Mouse (Mus musculus) thymus, adult 2 months (tissue): Measurements from ENCODE around the gene Cd79b.

Experiments used
- CTCF ChIP-seq: fragments of 200-500 bp; IDR thresholded peaks from 2 replicates; pipeline ENCODE4 v1.5.1; 2012; ENCODE audit warnings: mild to moderate bottlenecking, control low read depth, low read length, moderate library complexity, borderline replicate concordance; ENCODE audit not compliant: control insufficient read depth, poor library complexity, insufficient read depth; ENCODE audit errors: extremely low read depth
- POLR2A ChIP-seq: fragments of 200-500 bp; IDR thresholded peaks from 2 replicates; pipeline ENCODE4 v1.6.1; 2012; ENCODE audit warnings: mild to moderate bottlenecking, low read length, control low read depth, moderate library complexity; ENCODE audit not compliant: control insufficient read depth, poor library complexity, insufficient read depth; ENCODE audit errors: extremely low read depth

DNA sequence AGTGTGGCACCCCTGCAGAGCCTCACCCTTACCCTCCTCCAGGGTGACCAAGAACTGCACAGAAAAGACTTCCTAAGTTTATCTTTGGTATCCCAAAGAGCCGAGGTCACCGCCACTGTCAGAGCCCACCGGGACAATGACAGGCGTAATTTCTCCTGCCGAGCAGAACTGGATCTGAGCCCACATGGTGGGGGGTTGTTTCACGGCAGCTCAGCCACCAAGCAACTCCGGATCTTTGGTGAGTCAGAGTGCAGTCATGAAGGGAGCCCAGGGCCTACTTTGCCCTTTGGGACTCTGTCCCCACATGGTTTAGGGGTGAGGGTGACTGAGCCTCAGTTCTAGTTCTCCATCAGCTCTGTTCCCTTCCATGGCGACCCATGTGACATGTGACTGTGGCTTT lies 30.4 kb downstream of the Cd79b start:
- TF ChIP-seq POLR2A, result no peak
- no peak for TF ChIP-seq CTCF
